Mouse (Mus musculus): ENCODE measurements around the gene Cxcl16. TPM values are rescaled to one million over a fixed set of nuclear protein-coding genes. Genes with fewer than 3 reads are reported as not detected.
"Not testable (repeated sequence)": the region's sequence is repeated elsewhere in the genome, so short reads cannot be mapped to it uniquely, and the experiment has no call there.

Gene Cxcl16
- total RNA-seq (2022): 10 to 100 TPM in 3 of 4 experiments, 1 to 10 TPM in 1; 9.4 to 18.2 (median 16.1) TPM

DNA sequence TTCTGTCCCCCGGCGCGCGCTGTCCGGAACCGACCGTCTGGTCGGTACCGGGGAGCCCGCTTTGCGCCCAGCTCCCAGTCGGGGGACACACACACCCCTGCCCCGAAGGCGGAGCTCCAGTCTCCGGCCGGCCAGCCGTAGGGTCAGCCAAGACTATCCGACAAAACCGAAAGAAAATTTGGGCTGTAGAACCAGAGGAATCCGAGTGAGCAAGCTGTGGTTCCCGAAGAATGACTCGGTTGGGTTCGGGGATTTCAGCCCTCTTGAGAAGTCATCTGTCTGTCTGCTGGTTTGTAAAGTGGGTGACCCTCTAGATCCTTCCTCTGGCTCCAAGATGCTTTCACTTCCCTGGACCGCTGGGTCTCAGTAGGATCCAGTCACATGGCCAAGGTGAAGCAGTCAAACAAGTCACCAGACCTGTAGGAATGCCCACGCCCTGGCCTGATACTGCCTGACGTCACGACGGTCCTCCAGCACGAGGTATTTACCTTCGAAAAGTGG, at the start of gene Cxcl16:
TSS of gene Cxcl16 (minus strand) at position 384 of the 501 bp plus-strand sequence.
- DNase-seq: peak; percentile 34

DNA sequence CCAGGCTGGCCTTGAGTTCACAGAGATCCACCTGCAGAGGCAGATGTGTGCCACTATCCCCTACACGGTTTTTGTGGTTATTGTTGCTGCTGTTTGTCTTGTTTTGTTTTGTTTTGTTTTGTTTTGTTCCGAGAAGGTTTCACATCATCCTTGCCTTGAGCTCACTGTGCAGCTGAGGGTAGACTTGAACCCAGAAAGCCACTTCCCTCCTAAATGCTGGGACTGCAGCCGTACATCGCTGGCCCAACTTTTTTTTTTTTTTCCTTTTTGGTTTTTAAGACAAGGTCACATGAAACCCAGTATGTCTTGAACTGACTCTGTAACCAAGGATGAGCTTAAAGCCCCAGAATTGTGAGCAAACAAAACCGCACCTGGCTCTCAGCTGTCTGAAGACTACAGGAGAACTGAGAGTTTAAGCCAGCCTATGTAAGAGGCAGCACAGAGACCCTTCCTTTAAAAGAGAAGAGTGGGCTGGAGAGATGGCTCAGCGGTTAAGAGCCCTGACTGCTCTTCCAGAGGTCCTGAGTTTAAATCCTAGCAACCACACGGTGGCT, 47.3 kb upstream of the Cxcl16 start:
- no peak for DNase-seq

DNA sequence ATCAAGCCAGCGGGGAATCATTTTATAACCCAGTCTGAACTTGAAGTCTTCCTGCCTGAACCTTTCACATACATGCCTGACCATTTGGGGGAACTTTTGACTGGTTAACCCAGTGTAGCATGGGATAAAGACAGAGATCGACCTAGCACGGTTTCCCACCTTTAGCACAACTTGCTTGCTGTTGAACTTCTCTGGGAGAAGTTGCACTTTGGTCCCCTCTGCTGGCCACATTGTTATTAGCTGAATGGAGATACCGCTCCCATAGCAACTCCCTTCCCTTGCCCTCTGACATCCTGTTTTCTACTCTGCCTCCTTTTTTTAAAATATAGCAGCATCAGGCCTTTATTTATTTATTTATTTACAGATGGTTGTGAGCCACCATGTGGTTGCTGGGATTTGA, 46.6 kb upstream of the Cxcl16 start:
- peak; percentile 47 for DNase-seq

DNA sequence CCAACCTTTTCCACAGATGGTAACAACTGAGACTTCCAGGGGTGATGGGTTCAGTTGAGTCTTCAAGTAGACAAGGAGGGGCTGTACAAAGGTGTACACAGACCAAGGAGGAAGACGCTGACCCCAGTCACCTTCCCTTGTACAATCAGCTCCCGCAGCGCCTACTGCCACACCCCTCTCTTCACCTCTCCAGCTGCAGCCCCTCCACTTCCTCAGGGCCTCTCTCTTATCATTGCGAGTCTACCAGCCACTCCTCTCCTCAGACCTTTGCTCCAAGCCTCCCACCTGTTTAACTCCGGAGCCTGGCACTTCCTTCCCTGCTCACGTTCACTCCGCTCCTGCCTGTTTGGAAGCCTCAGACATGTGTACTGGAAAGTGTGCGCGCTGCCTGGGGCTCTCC, 45.2 kb upstream of the Cxcl16 start, which contains the start of gene Tm4sf5:
TSS of gene Tm4sf5 (plus strand) at position 275 of the 400 bp plus-strand sequence.
- DNase-seq: no peak

DNA sequence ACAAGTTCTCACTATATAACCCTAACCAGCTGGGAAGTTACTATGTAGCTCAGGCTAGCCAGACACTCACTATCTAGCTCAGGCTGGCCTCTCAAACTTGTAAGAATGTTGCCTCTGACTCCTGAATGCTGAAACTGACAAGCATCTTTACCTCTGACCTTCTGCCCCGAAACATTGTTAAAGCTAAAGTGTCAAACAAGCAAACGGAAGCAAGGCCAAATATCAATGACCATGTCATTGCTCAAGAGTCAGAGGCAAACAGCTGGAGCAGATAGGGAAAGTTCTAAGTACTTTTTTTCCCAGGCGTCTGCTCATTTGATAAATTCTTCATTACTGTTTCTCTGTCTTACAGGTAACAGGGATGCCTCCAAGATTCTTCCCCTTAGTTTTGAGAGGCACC, 42.2 kb upstream of the Cxcl16 start:
- no peak for DNase-seq

DNA sequence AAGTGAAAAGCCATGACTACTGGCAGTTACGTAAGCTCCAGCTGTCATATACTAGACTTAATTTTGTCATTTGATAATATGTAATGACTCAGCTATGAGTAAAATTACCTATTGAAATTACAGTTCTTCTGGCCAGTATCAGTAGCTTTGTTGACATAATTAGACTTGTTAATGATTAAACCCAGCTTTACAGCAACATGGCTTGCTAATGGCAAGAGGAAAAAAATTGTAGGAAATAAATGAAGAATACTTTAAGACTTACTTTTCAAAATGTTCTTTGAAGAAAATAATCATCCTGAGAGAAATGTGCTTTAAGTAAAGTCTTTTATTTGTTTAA, 40.7 kb upstream of the Cxcl16 start:
- no peak for DNase-seq

DNA sequence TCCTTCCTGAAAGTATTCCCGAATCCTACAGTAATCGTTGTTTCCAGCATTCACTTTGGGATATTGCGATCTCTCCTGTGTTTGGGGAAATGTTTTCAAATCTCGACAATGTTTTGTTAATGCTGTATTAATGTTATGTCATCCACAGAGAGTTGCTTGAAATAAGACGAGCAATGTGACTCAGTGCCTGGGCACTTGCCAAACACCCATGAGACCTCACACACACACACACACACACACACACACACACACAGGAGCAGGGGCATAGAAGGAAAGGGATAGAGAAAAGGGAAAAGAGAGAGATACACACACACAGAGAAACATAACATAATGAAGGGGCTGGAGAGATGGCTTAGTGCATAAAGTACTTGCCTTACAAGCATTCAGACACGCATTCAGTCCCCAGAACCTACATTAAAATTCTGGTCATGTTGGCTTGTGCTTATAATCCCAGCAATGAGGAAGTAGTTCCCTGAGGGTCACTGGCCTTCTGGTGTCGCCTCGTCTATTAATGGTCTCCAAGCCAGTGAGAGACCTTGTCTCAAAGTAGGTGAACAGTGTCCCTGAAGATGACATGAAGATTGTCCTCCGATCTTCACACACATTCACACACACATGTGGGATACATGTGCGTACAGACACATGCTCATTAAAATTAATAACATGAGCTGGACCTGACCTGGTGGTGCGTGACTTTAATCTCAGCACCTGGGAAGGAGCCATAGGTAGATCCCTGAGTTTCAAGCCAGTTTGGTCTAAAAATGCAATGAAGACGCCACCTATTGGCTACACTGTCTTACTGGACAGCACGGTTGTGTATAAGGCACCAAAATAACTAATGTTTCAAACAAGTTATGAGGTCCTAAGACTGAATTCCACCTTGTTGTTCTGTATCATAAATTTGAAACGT, 40.0 kb upstream of the Cxcl16 start:
- peak; percentile 41 for DNase-seq

DNA sequence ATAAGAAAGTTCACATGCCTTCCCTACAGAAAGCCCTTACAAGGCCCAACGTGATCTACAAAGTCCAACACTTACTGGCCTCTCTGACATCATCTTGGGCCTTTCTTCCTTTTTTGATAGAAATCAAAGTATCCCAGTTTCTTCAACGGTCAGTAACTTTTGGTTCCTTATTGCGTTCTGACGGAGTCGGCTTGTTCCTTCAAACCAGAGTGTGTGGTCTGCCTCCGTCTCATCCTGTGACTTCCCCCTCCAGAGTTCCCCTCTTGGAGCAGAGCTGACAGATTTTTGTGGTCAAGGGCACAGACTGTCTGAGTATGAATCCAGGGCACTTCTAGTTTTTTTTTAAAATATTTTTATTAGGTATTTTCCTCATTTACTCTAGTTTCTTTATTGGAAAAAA, 29.9 kb upstream of the Cxcl16 start:
- no peak for DNase-seq

DNA sequence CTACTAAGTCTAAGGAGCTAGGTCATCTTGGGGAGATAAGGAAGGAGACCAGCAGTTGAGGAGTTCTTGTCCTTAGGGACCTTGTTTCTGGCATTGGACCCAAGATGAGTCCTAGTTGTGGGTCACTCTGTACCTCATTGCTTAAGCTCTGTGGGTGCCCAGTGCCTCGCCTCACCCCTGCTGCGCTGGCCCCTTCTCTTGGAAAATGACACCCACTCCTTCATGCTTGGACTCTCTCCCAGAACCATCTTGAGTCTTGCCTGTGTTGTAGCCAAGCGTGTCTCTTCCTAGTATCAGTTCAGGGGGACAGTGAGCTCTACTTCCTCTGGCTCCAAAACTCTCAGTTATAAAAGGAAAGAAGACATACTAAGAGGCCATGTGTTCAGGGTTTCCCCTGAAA, 29.4 kb upstream of the Cxcl16 start:
- DNase-seq: no peak

DNA sequence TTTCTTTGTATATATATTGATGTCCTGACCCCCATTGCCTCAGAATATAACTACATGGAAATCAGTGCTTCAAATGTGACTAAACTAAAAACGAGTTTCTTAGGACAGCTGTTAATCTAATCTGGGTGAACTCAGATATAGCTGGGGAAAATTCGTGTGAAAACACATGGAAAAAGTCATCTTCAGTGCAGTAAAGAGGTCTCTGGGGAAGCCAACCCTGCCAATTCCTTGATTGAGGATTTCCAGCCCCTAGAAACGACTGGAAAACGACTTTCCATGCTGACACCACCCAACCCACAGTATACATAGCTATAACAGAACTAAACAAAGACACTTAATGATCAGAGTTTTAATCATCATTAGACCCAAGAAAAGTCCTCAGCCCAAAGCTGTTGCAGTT, 28.0 kb upstream of the Cxcl16 start:
- no peak for DNase-seq

DNA sequence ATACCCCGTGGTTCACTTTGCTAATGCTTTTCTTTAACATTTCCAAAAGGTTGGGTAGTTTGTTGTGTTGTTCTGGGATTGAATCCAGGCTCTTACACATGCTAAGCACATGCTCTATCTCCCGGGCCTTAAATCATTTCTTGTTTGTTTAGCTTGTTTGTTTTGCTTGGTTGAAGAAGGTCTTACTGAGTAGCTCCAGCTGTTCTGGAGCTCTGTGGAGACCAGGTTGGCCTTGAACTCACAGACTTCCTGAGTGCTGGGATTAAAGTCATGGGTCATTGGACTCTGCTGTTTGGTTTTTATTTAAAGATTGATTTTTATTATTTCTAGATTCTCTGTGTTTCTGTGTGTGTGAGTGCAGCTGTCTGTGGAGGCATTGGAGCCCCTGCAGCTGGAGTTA, 25.7 kb upstream of the Cxcl16 start:
- DNase-seq: no peak

DNA sequence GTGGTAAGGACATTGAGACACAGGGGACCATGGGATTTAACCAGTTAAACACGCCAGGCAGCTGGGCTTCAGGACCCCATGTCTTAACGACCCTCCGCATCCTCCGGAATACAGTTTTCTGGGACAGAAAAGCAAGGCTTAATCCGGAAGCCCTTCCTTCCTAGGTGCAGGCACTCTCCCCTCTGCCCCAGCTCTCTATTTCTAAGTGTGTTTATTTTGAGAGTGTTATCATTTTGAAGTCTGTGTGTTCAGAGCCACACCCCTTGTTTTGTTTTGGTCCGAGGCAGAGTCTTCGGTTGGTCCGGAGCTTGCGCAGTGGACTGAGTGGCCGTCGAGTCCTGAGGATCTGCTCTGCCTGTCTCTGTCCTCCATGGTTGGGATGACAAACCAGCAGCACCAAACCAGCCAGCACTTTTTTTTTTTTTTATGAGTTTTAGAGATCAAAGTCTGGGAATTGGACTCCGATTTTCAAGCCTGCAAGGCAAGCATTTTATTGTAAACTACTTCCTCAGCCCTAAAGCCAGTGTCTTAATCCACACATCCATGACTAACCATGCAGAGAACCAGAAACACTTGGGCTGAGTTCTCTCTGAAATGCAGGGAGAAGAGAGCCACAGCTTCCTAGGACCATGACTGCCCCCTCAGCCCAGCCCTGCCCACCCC, 15.2 kb upstream of the Cxcl16 start:
- DNase-seq: no peak

DNA sequence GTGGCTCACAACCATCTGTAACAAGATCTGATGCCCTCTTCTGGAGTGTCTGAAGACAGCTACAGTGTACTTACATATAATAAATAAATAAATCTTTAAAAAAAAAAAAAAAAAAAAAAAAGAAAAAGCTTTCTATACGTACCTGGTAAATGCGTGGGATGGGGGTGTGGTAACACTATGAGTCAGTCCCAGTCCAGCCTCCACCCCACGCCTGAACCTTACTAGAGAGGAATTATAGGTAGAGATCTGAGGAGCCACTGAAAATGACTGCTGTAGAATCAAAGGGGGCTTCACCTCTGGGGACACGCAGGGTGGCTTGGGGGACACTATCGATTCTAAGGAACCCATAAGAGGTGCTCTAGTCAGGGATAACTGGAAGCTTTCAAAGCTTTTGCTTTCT, 13.5 kb upstream of the Cxcl16 start:
- DNase-seq: not testable (repeated sequence)

DNA sequence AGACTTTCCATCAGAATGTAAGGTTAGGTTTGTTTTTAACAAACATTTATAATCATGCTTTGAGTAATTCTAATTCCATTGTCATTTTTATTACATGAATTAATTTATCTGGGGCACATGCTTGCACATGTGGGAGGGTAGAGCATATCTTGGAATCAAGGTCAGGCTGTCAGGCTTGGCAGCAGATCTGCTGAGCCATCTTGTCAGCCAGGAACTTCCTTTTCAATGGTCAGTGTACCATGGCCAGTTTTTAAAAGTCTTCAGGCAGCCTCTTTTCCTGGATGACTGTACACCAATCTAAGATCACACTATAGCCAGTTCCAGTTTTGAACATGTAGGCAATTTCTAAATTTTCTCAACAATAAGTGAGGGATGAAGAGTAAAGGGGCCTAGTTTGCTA, 12.9 kb upstream of the Cxcl16 start:
- peak; percentile 36 for DNase-seq

DNA sequence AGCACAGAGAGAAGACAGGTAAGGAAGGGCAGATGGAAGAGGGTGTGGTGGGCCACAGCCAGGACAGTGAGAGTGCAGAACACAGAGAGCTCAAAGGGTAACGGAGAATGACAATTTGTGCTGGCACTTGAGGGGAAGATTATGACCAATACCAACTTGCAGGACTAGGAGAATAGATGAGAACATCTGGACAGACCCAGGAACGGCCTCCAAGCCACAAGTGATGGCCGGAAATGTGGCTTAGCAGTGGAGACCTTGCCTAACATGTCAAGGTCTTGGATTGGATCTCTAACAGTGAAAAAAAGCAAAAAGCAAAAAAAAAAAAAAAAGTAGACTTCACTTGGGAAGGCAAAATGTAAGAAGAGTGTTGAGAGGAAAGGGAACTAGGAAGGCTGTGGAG, 10.0 kb upstream of the Cxcl16 start:
- DNase-seq: no peak

DNA sequence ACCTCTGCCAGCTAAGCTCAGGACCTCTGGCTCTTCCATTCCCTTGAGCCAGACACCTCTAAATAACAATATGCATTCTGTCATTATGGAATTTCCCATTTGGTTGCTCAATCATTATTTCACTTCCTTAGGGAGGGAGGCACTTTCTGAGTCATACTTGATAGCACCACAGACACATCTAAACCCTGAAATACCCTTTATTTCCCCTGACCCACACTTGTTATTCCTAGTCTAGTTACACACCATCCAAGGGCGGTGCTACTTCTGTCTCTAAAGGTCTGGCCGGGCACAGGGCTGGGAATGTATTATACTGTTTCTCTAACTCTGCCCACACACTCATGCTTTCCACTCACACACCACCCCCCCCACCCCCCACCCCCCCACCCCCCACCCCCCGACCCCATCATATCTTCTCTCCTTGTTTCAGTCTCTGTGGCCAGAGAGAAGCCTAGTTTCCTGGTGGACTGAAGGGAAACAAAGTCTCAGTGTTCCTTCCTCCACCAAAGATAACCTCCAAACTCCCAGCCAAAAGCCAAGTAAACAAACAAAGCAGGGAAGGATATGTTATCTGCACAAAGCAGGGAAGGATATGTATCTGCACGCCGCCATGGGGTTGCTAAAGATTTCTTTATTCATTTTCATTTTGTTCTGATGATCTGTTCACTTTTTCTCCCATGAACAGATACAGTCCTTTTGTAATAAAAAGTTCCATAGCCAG, 8.3 kb upstream of the Cxcl16 start:
- DNase-seq: no peak

DNA sequence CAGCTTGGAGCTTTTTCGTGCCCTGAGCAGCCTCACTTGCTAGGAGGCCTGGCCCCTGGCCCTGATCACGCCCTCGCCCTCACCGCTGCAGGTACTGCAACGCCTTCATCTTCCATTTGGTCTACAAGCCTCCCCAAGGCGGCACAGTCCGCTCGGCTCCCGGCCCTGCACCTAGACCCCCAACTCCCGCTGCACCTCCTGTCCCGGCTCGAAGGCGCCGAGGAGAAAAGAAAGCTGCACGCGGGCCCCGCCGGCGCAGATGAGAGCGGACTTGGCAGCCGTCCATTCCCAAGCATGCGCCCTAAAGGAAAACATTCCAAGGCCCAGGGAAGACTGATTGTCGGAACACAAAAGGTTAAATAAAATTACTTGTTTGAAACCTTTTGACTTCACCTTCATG, 6.0 kb upstream of the Cxcl16 start:
- no peak for DNase-seq

DNA sequence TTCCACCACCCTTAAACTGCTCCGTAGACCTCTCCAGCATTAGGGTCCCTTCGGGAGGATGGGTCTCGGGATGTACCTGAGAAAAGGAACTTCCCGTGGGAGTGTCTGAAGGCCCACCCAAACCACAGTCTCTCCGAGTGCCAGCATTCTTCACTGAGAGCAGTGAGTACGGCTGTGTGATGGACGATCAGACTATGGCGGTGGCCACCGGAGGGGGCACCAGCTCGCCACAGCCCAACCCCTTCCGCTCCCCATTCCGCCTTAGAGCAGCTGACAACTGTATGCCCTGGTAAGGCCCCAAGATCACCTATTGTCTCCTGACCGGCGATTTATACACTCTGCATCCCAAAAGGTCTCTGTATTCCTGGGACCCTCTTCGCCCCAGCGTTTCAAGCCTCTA, 5.4 kb upstream of the Cxcl16 start:
- DNase-seq: no peak

DNA sequence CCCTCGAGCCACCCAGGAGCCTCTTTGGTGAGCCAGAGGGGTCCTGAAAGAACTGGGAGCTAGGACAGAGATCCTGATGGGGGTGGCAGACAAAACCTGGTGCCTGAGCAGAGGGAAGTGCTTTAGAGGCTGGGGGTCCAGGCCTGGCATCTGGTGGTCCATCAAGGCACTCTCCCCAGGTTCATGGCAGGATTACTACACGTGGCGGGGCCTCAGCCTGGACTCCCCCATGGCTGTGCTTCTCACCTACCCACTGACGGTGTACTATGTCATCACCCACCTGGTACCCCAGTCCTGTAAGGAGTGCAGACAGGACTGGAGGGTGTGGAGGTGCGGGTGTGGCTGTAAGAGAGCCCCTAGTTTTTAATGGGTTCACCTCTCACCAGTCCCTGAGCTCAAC, 4.2 kb upstream of the Cxcl16 start:
- no peak for DNase-seq

DNA sequence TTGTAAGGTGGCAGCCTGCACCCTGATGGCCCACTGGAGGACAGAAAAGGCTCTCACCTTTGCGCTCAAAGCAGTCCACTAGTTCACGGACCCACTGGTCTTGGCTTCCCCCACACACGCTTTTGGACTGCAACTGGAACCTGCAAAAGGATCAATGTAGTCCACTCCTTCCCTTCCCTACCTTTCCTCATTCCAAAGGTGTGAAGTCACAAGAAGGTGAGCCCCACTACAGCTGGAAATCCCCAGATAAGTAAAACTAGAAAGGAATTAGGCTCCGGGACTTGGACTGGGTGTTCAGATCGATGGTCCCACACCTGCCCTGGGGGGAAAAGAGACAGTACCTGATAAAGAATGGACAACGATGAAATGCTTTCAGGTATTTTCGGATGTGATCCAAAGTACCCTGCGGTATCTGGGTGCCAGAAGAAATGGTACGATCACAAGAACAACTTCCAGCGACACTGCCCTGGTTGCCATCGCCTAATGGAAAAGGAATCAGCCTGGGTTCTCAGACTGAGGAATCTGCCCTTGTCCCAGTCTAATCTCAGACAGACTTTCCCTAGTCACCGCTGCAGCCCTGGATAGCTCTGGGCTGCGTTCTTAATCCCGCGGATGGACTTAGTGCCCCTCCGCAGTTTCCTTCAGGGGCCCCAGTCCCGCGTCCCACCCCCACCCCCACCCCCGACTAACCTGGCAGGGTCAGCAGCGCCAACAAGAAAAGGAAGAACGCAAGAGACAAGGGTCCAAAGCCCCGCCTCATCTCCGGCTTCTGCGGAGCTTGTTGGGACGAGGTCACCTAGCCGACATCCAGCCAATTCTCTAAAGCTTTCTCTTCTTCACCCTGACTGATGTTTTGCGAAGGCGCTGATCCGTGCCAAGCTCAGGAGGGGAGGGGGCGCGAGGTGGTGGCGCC, 840 bp downstream of the Cxcl16 start, which contains the start of gene Zmynd15:
TSS of gene Zmynd15 (plus strand) at position 746 of the 913 bp plus-strand sequence.
- DNase-seq: no peak

DNA sequence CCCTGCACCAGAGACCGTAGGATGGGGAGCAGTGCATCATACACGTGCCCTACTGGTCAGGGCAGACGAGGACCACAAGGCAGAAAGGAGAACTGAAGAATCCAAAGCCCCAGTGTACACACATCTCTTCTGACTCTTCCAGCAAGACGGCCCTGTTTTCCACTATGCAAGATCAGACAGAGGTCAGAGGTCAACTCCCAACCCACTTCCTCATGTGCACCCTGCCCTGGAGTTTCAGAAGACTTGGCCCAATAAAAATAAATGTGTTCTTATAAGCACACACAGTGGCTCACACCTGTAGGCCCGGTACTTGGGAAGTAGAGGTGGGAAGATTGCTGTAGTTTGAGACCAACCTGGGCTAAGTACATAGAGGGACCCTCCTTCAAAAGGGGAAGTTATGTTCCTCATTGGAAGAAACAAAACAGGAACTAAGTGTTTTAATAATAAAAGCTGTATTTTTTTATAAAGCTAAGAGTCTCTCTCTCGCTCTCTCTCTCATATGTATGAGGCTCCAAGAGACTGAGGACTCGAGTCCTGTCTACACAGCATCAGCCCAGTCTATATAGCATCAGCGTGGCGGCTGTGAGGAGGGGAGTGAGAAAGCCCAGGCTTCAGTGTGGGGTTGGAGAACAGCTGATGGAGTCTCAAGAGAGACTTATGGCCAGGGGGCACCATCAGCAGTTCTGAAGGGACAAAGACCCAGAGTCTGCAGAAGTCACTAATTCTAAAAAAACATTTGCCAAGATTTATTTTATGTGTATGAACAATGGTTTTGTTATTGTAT, 6.3 kb downstream of the Cxcl16 start:
- no peak for DNase-seq
